Mouse (Mus musculus) megakaryocyte, embryonic 14.5 days (primary cell): Measurements from ENCODE around the gene Foxn3.

Experiments used
- FLI1 ChIP-seq: IDR thresholded peaks from 2 replicates; pipeline ENCODE4 v1.6.1; 2012; ENCODE audit warnings: low read length, inconsistent platforms, mixed read lengths
- GATA1 ChIP-seq: IDR thresholded peaks from 3 replicates; pipeline ENCODE4 v1.6.1; 2012; ENCODE audit warnings: mixed read lengths, low read length, inconsistent platforms, borderline replicate concordance

DNA sequence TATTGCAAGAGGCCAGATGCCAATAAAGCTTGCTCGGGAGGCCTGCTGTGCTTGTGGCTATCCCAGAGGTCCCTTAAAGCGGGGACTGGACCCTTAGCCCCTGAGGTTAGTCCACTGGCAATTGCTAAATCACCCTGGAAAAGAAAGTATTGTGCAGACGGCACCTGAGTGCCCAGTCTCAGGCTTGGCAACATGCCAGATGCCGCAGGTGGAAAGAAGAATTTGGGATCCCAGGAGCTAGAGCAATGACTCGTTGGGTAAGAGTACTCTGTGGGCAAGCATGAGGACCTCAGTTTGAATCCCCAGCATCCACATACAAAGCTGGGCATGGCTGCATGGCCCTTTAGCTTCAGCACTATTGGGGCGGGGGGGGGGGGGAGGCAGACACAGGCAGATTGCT is 35.9 kb downstream of the Foxn3 start:
- TF ChIP-seq GATA1 (no peak), FLI1 (no peak)
